Mouse (Mus musculus) hindbrain, embryonic 14.5 days (tissue): ENCODE data around the gene Ldlrad3. TPM values are rescaled to one million over a fixed set of nuclear protein-coding genes. Genes with fewer than 3 reads are reported as not detected.

ENCODE experiments used
- ATAC-seq: fragments of 200-750 bp; cut with Nextera tagmentation; 2 replicates; pipeline ENCODE4 v1.8.0; 2017; ENCODE audit warnings: moderate number of reproducible peaks, mild to moderate bottlenecking, moderate TSS enrichment, moderate library complexity; ENCODE audit not compliant: low FRiP score
- DNase-seq: peaks from one replicate; pipeline ENCODE4 v3.0.0-alpha.2; 2015; ENCODE audit warnings: low spot score
- H3K27ac ChIP-seq: fragments of 300-500 bp; sonication (generic); 2 replicates; pipeline ENCODE4 v1.5.1; 2014; ENCODE audit warnings: mild to moderate bottlenecking, moderate library complexity
- H3K27me3 ChIP-seq: fragments of 300-500 bp; sonication (generic); 2 replicates; pipeline ENCODE4 v1.6.1; 2014; ENCODE audit warnings: mild to moderate bottlenecking, low read length, mixed read lengths; ENCODE audit not compliant: control insufficient read depth, insufficient read depth
- H3K36me3 ChIP-seq: fragments of 300-500 bp; sonication (generic); replicated peaks from 2 replicates; pipeline ENCODE4 v1.6.1; 2014; ENCODE audit not compliant: control insufficient read depth, insufficient read depth
- H3K4me1 ChIP-seq: fragments of 300-500 bp; sonication (generic); replicated peaks from 2 replicates; pipeline ENCODE4 v1.6.1; 2014; ENCODE audit warnings: antibody characterized with exemption, low read length, mixed read lengths; ENCODE audit not compliant: control insufficient read depth, insufficient read depth
- H3K4me2 ChIP-seq: fragments of 300-500 bp; sonication (generic); replicated peaks from 2 replicates; pipeline ENCODE4 v1.6.1; 2014; ENCODE audit warnings: mild to moderate bottlenecking, moderate library complexity
- H3K4me3 ChIP-seq: fragments of 300-500 bp; sonication (generic); replicated peaks from 2 replicates; pipeline ENCODE4 v1.5.1; 2014; ENCODE audit warnings: mild to moderate bottlenecking, low read length
- H3K9ac ChIP-seq: fragments of 300-500 bp; sonication (generic); 2 replicates; pipeline ENCODE4 v1.6.1; 2014
- H3K9me3 ChIP-seq: fragments of 300-500 bp; sonication (generic); 2 replicates; pipeline ENCODE4 v1.6.1; 2016; ENCODE audit warnings: low read length; ENCODE audit not compliant: control insufficient read depth
- WGBS: fragments of 180-500 bp; shearing (Covaris S2); extraction: QIAGEN DNeasy Blood & Tissue Kit; methylation state at CpG from one replicate; pipeline ENCODE4 v1.1.7; 2014; 5-methylcytosine and 5-hydroxymethylcytosine counted together
- polyA plus RNA-seq: library from polyadenylated mRNA; unstranded; fragments of >200 nt; fragmentation: Nextera tagmentation; extraction: Ambion mirVana; gene quantifications from 2 replicates; pipeline ENCODE4 v1.2.1, GENCODE M21; 2014

Ldlrad3 gene
- polyA plus RNA-seq, 1 experiment from 2014 or later = 29.4 TPM

DNA sequence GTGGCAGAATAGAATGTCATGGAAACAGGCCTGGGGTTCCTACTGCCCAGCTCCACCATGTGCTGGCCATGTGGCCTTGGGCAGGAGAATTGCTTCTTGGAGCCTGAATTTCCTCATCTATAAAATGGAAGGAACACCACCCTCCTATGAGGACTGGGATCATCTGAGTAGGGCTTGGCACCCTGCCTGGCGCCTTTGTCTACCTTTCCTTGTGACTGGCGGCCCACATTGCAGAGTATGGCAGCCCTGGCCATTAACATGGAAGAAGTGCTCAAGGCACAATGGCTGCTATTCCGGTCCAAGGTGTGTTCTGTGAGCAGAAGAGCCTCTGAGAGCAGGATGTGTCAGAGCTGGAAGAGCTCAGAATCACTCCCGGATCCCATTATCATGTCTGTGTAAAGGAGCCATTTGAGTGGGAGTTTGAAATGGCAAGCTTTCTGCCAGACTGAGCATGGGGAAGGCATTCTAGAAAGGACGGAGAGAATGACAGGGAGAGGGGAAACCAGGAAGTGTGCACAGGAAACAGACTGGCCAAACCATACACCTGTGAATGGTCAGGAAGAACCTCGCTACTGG is 171.6 kb downstream of the Ldlrad3 start:
- no peak overlapping the region for H3K4me2 ChIP-seq
- ATAC-seq (no peak), DNase-seq (no peak)
- no peaks in the 10 kb centered on the region for H3K36me3 ChIP-seq
- 83% methylated on average over 6 of the region's 6 CpGs for WGBS
- H3K9ac ChIP-seq = no peak overlapping the region
- no peaks in the 10 kb centered on the region for H3K27me3 ChIP-seq
- no peak overlapping the region for H3K27ac ChIP-seq
- no peak overlapping the region for H3K4me3 ChIP-seq
- H3K4me1 ChIP-seq = peaks cover 7% of the 10 kb centered on the region
- H3K9me3 ChIP-seq = no peaks in the 10 kb centered on the region

DNA sequence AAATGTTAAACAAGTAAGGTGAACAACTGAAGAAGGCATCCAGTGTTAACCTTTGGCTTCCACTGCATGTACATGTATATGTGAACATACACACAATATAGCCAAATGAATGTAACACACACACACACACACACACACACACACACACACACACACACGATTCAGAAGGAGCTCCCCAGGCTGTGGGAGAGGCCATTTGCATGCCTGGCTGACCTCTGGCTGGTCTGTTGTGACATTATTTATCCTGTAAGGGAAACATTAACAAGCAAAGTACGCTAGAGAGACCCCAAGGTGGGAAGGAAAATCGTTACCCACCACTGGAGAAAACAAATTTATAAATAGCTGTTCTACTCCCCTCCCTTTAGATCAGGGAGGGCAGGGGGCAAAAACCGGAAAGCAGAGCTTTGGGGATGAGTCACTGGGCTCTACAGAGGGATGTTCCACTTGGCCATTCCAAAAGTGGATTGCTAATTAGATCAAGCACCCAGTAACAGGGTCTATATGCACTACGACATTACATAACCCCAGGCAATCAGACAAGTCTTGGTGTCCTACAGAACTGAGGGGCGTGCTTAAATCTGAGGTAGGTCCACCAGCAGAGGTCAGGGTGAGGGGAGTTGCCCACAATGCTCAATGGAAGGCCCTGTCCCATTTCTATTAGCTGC is 174.7 kb downstream of the Ldlrad3 start:
- Histone ChIP-seq H3K9ac (no peak overlapping the region), H3K4me3 (no peak overlapping the region), H3K4me2 (no peak overlapping the region), H3K4me1 (peaks cover 31% of the 10 kb centered on the region), H3K27me3 (no peaks in the 10 kb centered on the region), H3K36me3 (no peaks in the 10 kb centered on the region), H3K9me3 (no peaks in the 10 kb centered on the region), H3K27ac (no peak overlapping the region)
- ATAC-seq (no peak), DNase-seq (no peak)
- WGBS = 66% methylated on average over 6 of the region's 6 CpGs

DNA sequence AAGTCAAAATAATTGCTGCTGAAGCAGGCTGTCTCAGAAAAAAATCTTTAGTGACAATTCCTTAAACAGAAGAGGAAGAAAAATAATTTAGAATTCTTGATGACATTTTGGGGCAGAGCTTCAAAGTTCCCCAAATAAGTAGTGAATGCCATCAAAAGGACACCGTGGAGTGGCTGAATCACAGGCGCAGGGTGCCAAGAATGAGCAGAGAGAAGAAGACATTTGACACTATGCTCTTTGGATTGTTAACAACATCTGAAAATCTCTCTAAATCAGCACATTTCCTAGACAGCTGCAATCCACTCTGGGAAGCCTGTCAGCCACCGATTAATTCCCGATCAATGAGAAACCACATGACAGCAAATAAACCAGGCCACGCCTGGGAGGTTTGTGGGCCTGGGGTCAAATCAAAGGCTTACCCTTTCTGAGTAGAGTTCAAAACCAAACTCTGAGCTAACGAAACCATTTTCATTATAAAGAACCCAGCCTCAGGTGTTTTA is 176.4 kb downstream of the Ldlrad3 start:
- WGBS = 64% methylated on average over 6 of the region's 6 CpGs

DNA sequence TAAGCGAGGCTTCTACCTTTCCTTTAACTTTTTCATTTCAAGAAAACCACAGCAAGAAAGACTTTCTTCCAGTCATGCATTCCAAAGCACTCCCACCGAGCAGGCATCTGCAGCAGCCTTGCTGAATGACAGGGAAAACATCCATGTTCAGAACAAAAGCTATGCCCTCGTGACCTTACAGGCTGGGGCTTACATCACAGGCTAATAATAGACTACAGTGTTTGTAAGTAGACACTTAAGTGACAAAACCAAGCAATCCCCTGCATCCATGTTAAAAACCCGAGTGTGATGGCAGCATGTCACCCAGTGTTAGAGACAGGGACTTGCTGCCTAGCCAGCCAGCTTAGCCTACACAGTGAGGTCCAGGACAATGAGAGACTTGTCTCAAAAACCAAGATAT is 180.0 kb downstream of the Ldlrad3 start:
- no peak for ATAC-seq
- Histone ChIP-seq H3K27ac (peak overlapping the region; percentile 63), H3K9ac (no peak overlapping the region)

More for the DNA sequence above, 176.4 kb downstream of the Ldlrad3 start:
- no peak overlapping the region for H3K4me2 ChIP-seq
- H3K4me1 ChIP-seq = peaks cover 40% of the 10 kb centered on the region
- H3K36me3 ChIP-seq = no peaks in the 10 kb centered on the region
- H3K4me3 ChIP-seq = no peak overlapping the region
- no peak for DNase-seq
- no peak for ATAC-seq
- no peak overlapping the region for H3K27ac ChIP-seq
- H3K9me3 ChIP-seq = no peaks in the 10 kb centered on the region
- H3K27me3 ChIP-seq = no peaks in the 10 kb centered on the region
- H3K9ac ChIP-seq = no peak overlapping the region

DNA sequence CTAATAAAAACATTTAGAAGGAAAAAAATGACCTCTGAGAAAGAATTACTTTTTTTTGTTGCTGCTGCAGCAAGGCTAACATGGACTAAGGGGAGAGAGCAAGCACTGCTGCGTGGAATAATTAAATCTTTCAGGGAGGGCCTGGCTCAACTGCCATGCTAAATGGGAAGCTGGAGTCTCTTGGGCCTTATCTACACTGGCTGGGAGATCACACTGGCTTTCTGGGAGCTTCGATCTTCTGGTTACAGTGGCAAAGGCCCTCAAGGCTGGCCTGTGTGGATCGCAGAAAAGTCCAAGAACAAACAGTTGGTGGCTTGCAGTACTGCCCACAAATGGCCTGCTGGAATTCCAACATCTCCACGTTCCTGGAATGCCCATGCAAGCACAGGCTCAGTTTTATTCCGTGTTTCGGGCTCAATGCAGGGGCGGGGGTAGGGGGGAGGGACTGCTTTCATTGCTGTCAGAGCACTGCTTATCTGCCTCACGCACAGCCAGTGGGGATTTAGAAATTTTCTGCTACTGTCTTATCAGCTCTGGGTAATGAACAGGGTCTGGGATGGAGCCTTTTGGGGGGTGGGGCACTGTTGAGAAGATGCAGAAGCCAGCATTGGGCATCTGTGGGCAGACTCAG is 180.7 kb downstream of the Ldlrad3 start:
- no peak for DNase-seq
- Histone ChIP-seq H3K4me3 (no peak overlapping the region), H3K27ac (peak overlapping the region; percentile 63), H3K4me2 (no peak overlapping the region), H3K4me1 (peaks cover 80% of the 10 kb centered on the region), H3K27me3 (no peaks in the 10 kb centered on the region), H3K9me3 (no peaks in the 10 kb centered on the region), H3K9ac (no peak overlapping the region; the same call in 1 of the 2 replicates), H3K36me3 (no peaks in the 10 kb centered on the region)
- no peak for ATAC-seq
- 15% methylated on average over 8 of the region's 8 CpGs for WGBS

More for the DNA sequence above, 180.0 kb downstream of the Ldlrad3 start:
- H3K4me2 ChIP-seq = no peak overlapping the region
- no peak for DNase-seq
- no peaks in the 10 kb centered on the region for H3K9me3 ChIP-seq
- no peak overlapping the region for H3K4me3 ChIP-seq
- H3K36me3 ChIP-seq = no peaks in the 10 kb centered on the region
- H3K27me3 ChIP-seq = no peaks in the 10 kb centered on the region
- WGBS = 6% methylated on average over 4 of the region's 4 CpGs
- peaks cover 77% of the 10 kb centered on the region for H3K4me1 ChIP-seq

DNA sequence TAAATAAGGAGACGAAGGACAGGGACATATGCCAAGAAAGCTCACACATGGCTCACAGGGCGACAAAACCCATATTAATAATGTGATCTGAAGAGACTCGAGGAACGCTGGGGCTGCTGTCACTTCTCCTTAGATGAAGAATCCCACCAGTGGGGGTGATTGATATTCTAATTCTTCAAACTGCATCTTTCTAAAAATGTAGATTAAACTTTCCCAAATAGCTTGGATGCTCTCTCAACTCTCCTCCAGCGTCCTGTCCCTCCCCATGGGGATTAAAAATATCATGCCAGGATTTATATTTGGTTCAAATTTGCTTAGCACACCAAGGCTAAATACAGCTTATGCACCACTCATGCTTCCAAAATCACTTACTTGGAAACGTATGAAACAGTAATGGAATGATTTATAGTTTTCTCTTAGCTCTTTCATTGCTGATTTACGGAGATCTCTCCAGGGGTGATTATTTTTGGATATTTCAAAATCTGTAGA is 182.4 kb downstream of the Ldlrad3 start:
- Histone ChIP-seq H3K27ac (peak overlapping the region; percentile 90), H3K9ac (no peak overlapping the region), H3K36me3 (no peaks in the 10 kb centered on the region), H3K9me3 (no peaks in the 10 kb centered on the region), H3K4me1 (peaks cover 87% of the 10 kb centered on the region), H3K4me2 (0 out of 2 replicates have a peak overlapping the region, but pooled peaks have one; percentile 15), H3K27me3 (no peaks in the 10 kb centered on the region), H3K4me3 (no peak overlapping the region)
- no peak for DNase-seq
- ATAC-seq = no peak
- WGBS = 25% methylated on average over 7 of the region's 7 CpGs

DNA sequence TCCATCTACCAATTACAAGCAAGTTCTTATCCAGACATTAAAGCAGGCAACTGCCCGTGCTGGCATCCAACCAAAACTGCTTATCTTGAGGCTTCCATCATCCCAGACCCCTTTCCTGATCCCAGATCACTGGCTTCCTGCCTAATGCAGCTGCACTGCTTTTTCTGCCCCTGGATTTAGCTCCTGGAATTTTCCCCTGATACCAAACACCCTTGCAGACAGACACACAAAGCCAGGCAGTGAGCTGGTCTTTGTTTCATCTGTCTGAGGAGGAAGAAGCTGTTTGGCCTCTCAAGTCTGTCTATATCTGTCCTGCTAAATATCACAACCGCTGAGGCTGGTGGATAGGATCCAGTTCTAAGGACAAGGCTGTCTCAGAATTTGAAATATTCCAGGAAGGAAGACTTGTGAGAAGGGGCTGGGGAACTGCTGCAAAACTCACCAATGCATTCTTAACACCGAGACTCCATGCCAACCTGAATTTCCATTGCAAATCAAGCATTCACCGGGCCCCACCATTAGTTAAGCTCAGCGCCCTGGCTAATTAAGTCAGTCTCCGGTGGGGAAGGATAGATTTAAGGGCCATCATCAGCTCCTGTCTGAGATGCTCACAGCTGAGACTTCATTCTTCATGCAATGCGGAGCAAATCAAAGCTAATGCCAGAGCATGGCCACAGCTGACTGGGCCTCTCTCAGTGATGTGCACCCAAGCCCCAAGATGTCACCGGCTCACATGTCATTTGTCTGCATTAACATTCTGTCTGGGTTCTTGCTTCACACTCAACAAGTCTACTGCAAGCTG is 183.0 kb downstream of the Ldlrad3 start:
- 8% methylated on average over 8 of the region's 8 CpGs for WGBS
- H3K4me1 ChIP-seq = peaks cover 89% of the 10 kb centered on the region
- peak; percentile 72 for DNase-seq

DNA sequence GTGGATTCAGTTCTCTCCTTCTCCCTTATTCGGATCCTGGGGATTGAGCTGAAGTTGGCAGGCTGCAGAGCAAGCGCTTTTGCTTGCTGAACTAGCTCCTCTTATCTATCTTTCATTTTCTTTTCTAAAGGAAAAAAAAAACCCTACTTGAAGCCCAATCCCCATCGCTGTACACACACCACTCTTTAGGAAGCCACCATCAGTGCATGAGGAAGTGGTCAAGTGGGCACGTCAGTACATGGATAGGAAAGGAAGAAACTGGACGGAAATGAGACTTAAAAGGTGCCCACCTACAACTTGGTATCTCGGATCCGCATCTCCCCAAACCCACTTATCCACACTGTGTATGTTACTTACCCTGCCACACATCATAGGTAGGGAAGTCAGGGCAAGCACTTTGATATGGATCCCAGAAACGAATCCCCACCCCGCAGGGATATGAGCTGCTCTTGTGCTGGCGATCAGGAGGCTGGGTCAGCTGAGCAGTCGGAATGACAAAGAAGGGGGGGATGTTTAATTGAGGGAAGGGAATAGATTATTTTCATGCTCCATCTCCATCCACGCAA is 183.7 kb downstream of the Ldlrad3 start:
- Histone ChIP-seq H3K4me1 (peaks cover 85% of the 10 kb centered on the region), H3K9ac (peak overlapping the region; percentile 32), H3K27ac (peak overlapping the region; percentile 90), H3K36me3 (no peaks in the 10 kb centered on the region), H3K4me2 (peak overlapping the region; percentile 15), H3K4me3 (no peak overlapping the region), H3K27me3 (no peaks in the 10 kb centered on the region), H3K9me3 (no peaks in the 10 kb centered on the region)
- WGBS = 44% methylated on average over 12 of the region's 12 CpGs
- ATAC-seq = peak; percentile 6; the same call in 1 of the 2 replicates
- no peak for DNase-seq

More for the DNA sequence above, 183.0 kb downstream of the Ldlrad3 start:
- Histone ChIP-seq H3K9me3 (no peaks in the 10 kb centered on the region), H3K4me2 (peak overlapping the region; percentile 15), H3K27ac (peak overlapping the region; percentile 90), H3K36me3 (no peaks in the 10 kb centered on the region), H3K27me3 (no peaks in the 10 kb centered on the region), H3K9ac (peak overlapping the region; percentile 32; the same call in 1 of the 2 replicates), H3K4me3 (no peak overlapping the region)
- ATAC-seq = peak; percentile 74
